Mouse (Mus musculus) thymus, postnatal 10 days (tissue): ENCODE results near the gene Ankrd1.

Source experiments
- DNase-seq, 2 experiments: peaks; one replicate each; pipeline ENCODE4 v3.0.0; 2021; ENCODE audit warnings: low spot score in 2 of 2

Gene Ankrd1

GRCm38 (mm10) chr19:36119783-36120471 is at the start of gene Ankrd1:
Gene Ankrd1, minus strand, starts transcription at chr19:36120099.
- DNase-seq = no peak

- DNase-seq = no peak
These were observed 49.2 kb upstream of the Ankrd1 start for GRCm38 (mm10) chr19:36169101-36169500.

GRCm38 (mm10) chr19:36168121-36168520 is 48.2 kb upstream of the Ankrd1 start:
- no peak for DNase-seq

- no peak for DNase-seq
These were observed 47.5 kb upstream of the Ankrd1 start for GRCm38 (mm10) chr19:36167291-36167896.

GRCm38 (mm10) chr19:36166401-36167160 is 46.7 kb upstream of the Ankrd1 start:
- no peak for DNase-seq

- DNase-seq = no peak
These were observed 45.5 kb upstream of the Ankrd1 start for GRCm38 (mm10) chr19:36165351-36165750.

GRCm38 (mm10) chr19:36150241-36151007 is 30.5 kb upstream of the Ankrd1 start:
- DNase-seq = no peak

- no peak for DNase-seq
These were observed 28.7 kb upstream of the Ankrd1 start for GRCm38 (mm10) chr19:36148578-36148977.

- DNase-seq = no peak
These were observed 23.7 kb upstream of the Ankrd1 start for GRCm38 (mm10) chr19:36143571-36143970.

GRCm38 (mm10) chr19:36133731-36134130 is 13.8 kb upstream of the Ankrd1 start:
- no peak for DNase-seq

GRCm38 (mm10) chr19:36133064-36133463 is 13.2 kb upstream of the Ankrd1 start:
- no peak for DNase-seq

- DNase-seq = no peak
These were observed 12.1 kb upstream of the Ankrd1 start for GRCm38 (mm10) chr19:36131990-36132389.

GRCm38 (mm10) chr19:36130181-36130580 is 10.3 kb upstream of the Ankrd1 start:
- DNase-seq = no peak

GRCm38 (mm10) chr19:36129643-36130042 is 9.7 kb upstream of the Ankrd1 start:
- no peak for DNase-seq

GRCm38 (mm10) chr19:36129213-36129612 is 9.3 kb upstream of the Ankrd1 start:
- DNase-seq = no peak

- DNase-seq = no peak
These were observed 8.5 kb upstream of the Ankrd1 start for GRCm38 (mm10) chr19:36128440-36128839.

- DNase-seq = no peak
These were observed 4.3 kb upstream of the Ankrd1 start for GRCm38 (mm10) chr19:36124203-36124602.

- no peak for DNase-seq
These were observed 680 bp downstream of the Ankrd1 start for GRCm38 (mm10) chr19:36119219-36119618.

- no peak for DNase-seq
These were observed 3.7 kb downstream of the Ankrd1 start for GRCm38 (mm10) chr19:36116185-36116584.

GRCm38 (mm10) chr19:36112007-36112406 is 7.9 kb downstream of the Ankrd1 start:
- DNase-seq = no peak

GRCm38 (mm10) chr19:36111054-36111895 is 8.6 kb downstream of the Ankrd1 start:
- DNase-seq = peak in 1 of 2 experiments; percentile 33
